Mouse (Mus musculus) erythroblast, embryonic 14.5 days (primary cell): ENCODE data around the gene Cfap99.

Experiments
- GATA1 ChIP-seq: IDR thresholded peaks from 2 replicates; pipeline ENCODE4 v1.6.1; 2012; ENCODE audit warnings: low read length, inconsistent platforms, mixed read lengths
- TAL1 ChIP-seq: IDR thresholded peaks from 3 replicates; pipeline ENCODE4 v1.6.1; 2012; ENCODE audit warnings: low read length, inconsistent platforms, mixed read lengths

DNA sequence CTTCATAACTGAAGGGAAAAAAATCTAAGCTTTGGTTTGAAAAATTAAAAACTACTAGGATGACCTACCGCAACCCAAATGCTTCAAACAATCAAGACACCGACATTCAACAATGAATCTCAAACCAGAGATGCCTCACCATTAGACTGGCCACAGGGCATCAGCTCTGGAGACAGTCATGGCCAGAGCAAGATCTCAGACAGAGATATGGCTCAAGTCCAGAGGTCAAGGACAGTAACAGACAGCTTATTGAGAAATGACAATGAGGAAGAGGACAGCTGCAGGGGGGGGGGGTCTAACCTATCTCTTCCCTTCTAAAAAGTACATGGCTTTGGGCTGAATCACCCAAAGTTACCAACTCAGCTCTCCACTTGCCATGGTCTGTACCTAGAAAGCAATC is 3.1 kb upstream of the Cfap99 start:
- no peak for TF ChIP-seq TAL1
- TF ChIP-seq GATA1: no peak
